Mouse (Mus musculus): ENCODE data around the gene Adgrv1.

DNA sequence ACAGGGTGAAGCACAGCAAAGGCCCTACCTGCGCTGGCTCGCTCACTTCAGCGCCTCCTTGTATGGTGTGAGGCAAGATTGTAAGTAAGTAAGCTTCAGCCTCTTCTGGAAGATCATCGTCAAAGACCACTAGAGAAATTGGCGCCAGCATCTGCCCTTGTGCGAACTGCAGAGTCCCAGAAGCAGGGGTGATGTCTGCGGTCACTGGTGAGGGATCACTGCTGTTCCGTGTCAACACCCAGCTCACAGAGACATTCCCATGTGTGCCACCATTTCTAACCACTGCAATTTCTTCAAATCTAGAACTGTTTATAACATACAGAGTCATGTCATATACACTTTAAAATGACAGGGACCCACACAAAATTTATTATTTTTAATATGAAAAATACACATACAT is 54.3 kb downstream of the Adgrv1 start:
- TF ChIP-seq CTCF (IDR thresholded peaks at IDR 0.05; ENCODE audit: borderline replicate concordance, extremely low read depth, insufficient read depth, insufficient read length): no peak
- TF ChIP-seq POLR2A (IDR thresholded peaks at IDR 0.05; ENCODE audit: borderline replicate concordance, extremely low read depth, insufficient read depth, insufficient read length, poor library complexity, severe bottlenecking): no peak
